Mouse (Mus musculus) midbrain, embryonic 10.5 days (tissue): ENCODE data around the gene Dbh. TPM values are rescaled to one million over a fixed set of nuclear protein-coding genes. Genes with fewer than 3 reads are reported as not detected.

Experiments
- polyA plus RNA-seq: library from polyadenylated mRNA; unstranded; fragments of >200 nt; fragmentation: Nextera tagmentation; extraction: Ambion mirVana; gene quantifications from 2 replicates; pipeline ENCODE4 v1.2.1, GENCODE M21; 2016

Gene Dbh
- polyA plus RNA-seq, 1 experiment from 2014 or later, result 1.1 TPM

Other genes starting within 250 kb of the Dbh start
- gene Surf2, start 248.9 kb upstream of the Dbh start, polyA plus RNA-seq, result 53.6 and 58.6 TPM in 2 replicates
- 47.8 and 53.0 TPM in 2 replicates for gene Surf1, start 248.7 kb upstream of the Dbh start, polyA plus RNA-seq
- 156 and 159 TPM in 2 replicates for gene Surf4, start 231.3 kb upstream of the Dbh start, polyA plus RNA-seq
- gene Stkld1, start 231.2 kb upstream of the Dbh start, polyA plus RNA-seq, result 0.05 and 0.06 TPM in 2 replicates
- gene Rexo4, start 200.8 kb upstream of the Dbh start, polyA plus RNA-seq, result 52.6 and 57.7 TPM in 2 replicates
- not detected in 2 replicates for gene Adamts13, start 191.8 kb upstream of the Dbh start, polyA plus RNA-seq
- 90.7 and 117 TPM in 2 replicates for gene Cacfd1, start 155.3 kb upstream of the Dbh start, polyA plus RNA-seq
- gene Slc2a6, start 137.2 kb upstream of the Dbh start, polyA plus RNA-seq, result 3.1 and 4.4 TPM in 2 replicates
- gene Mymk, start 93.1 kb upstream of the Dbh start, polyA plus RNA-seq, result not detected in 2 replicates
- gene Adamtsl2, start 85.9 kb upstream of the Dbh start, polyA plus RNA-seq, result 4.8 and 6.3 TPM in 2 replicates
- gene Fam163b, start 22.7 kb upstream of the Dbh start, polyA plus RNA-seq, result 0.06 and 0.22 TPM in 2 replicates
- gene Sardh, start 83.1 kb downstream of the Dbh start, polyA plus RNA-seq, result 1.0 and 3.7 TPM in 2 replicates